Mouse (Mus musculus) neutrophil, adult 5-6 weeks (primary cell): ENCODE measurements around the gene Uba5. TPM values are rescaled to one million over a fixed set of nuclear protein-coding genes. Genes with fewer than 3 reads are reported as not detected.

Experiments used
- ATAC-seq: fragments of 151-379, 151-347 bp; 2 replicates; pipeline ENCODE4 v1.8.0; 2017; ENCODE audit warnings: mild to moderate bottlenecking, moderate TSS enrichment; ENCODE audit not compliant: insufficient number of reproducible peaks, poor library complexity, low FRiP score, severe bottlenecking; ENCODE audit errors: extremely low read depth
- total RNA-seq: library from RNA; stranded (forward); fragments of 200-1000 nt; gene quantifications from 2 replicates; pipeline ENCODE4 v1.2.3, GENCODE M21; 2017

The Uba5 gene
- total RNA-seq, 1 experiment from 2014 or later = 36.0 TPM

DNA sequence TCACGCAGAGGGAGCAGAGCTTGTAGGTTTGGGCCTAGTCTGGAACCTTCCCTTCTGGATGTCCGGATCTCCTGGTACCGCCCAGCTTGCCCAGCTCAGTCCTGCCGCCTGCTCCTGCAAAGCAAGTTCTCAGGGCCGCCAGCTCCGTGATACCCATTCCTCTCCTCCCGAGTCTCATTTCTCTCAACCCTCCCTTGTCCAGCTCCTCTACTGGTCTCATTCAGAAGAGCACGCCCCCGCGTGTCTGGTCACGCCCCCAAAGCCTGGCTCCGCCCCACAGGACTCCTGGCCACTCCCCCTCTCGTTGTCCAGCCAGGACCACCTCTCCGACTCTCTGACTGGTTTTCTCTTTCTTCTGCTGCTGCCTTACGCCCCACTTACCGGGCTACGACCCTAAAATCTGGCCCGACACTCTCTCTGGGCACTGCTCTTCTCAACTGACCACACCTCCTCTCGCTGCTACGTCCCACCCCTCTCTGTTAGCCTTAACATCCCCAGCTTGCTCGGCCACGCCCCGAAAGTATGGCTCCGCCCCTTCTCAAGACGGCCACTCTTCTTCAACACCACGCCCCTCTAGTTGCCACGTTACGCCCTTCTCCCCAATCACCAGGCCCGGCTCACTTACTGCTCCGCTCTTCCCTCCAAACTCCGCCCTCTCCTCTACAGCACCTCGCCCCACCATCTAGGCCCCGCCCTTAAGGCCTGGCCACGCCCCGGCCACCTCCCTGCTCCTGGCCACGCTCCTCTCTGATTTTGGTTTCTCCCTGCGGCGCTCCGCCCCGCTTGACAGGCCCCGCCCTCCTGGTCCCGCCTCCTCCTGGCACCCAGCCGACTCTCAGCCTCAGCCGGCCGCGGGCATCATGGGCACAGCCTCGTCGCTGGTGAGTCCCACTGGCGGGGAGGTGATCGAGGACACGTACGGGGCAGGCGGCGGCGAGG, 60.7 kb downstream of the Uba5 start, which contains the start of gene Nphp3:
Gene Nphp3 (plus strand): TSS at position 624 of the 939 bp plus-strand sequence.
- ATAC-seq = peak; percentile 91

- ATAC-seq = no peak
Observed at GRCm38 (mm10) chr9:104000601-104001000, 62.3 kb downstream of the Uba5 start.

Other genes with a start within 250 kb of the Uba5 start
- gene Nphp3, start 60.6 kb downstream of the Uba5 start, total RNA-seq = 3.6 TPM in 2 replicates
- gene Gm28305, start 22.5 kb downstream of the Uba5 start, total RNA-seq = not detected in 2 replicates
- 8.3 and 13.6 TPM in 2 replicates for gene Acad11, start 243 bp upstream of the Uba5 start, total RNA-seq
- gene Ackr4, start 63.8 kb upstream of the Uba5 start, total RNA-seq = 0.23 TPM in 1 of 2 replicates, not detected in the other
- 51.9 and 70.0 TPM in 2 replicates for gene Dnajc13, start 199.8 kb upstream of the Uba5 start, total RNA-seq